Mouse (Mus musculus) ovary, postnatal 10 days (tissue): ENCODE measurements around the gene Eppin.
A peak's percentile ranks its signal among the peaks of the same experiment; 100 is the strongest.
"Not testable (repeated sequence)": the region's sequence is repeated elsewhere in the genome, so short reads cannot be mapped to it uniquely, and the experiment has no call there.

Experiments
- DNase-seq: peaks from one replicate; pipeline ENCODE4 v3.0.0; 2022; ENCODE audit warnings: low spot score

The Eppin gene

GRCm38 (mm10) chr2:164593494-164593893 lies at the start of gene Eppin:
Eppin (minus strand) TSS chr2:164593594.
- no peak for DNase-seq

- DNase-seq, result no peak
Measured at GRCm38 (mm10) chr2:164641881-164642673, 48.7 kb upstream of the Eppin start.

- no peak for DNase-seq
Measured at GRCm38 (mm10) chr2:164641129-164641528, 47.7 kb upstream of the Eppin start.

- no peak for DNase-seq
Measured at GRCm38 (mm10) chr2:164638696-164639095, 45.3 kb upstream of the Eppin start, which contains the start of gene Wfdc16. Wfdc16 (minus strand) TSS chr2:164638796.

GRCm38 (mm10) chr2:164635266-164635665 lies 41.9 kb upstream of the Eppin start:
- DNase-seq, result no peak

GRCm38 (mm10) chr2:164621775-164622174 lies 28.4 kb upstream of the Eppin start:
- DNase-seq, result no peak

- DNase-seq, result no peak
Measured at GRCm38 (mm10) chr2:164619050-164619449, 25.7 kb upstream of the Eppin start.

- no peak for DNase-seq
Measured at GRCm38 (mm10) chr2:164615386-164615785, 22.0 kb upstream of the Eppin start.

GRCm38 (mm10) chr2:164613471-164613870 lies 20.1 kb upstream of the Eppin start, which contains the start of the genes Wfdc6b and Wfdc8:
Wfdc6b (plus strand) TSS chr2:164613522.
Wfdc8 (minus strand) TSS chr2:164613626.
- peak; percentile 23 for DNase-seq

- DNase-seq, result no peak
Measured at GRCm38 (mm10) chr2:164608781-164609180, 15.4 kb upstream of the Eppin start.

GRCm38 (mm10) chr2:164604411-164604810 lies 11.0 kb upstream of the Eppin start:
- DNase-seq, result no peak

- DNase-seq, result no peak
Measured at GRCm38 (mm10) chr2:164603482-164603881, 10.1 kb upstream of the Eppin start.

- DNase-seq, result no peak
Measured at GRCm38 (mm10) chr2:164600179-164600578, 6.8 kb upstream of the Eppin start.

GRCm38 (mm10) chr2:164592014-164592413 lies 1.4 kb downstream of the Eppin start:
- DNase-seq, result no peak

- DNase-seq, result not testable (repeated sequence)
Measured at GRCm38 (mm10) chr2:164585025-164585725, 8.2 kb downstream of the Eppin start, which contains the start of gene Wfdc6a. Wfdc6a (minus strand) TSS chr2:164585447.

GRCm38 (mm10) chr2:164573359-164573758 lies 20.0 kb downstream of the Eppin start, which contains the start of gene Spint3:
Spint3 (minus strand) TSS chr2:164573459.
- DNase-seq, result not testable (repeated sequence)

- no peak for DNase-seq
Measured at GRCm38 (mm10) chr2:164567460-164567859, 25.9 kb downstream of the Eppin start.

GRCm38 (mm10) chr2:164566997-164567396 lies 26.4 kb downstream of the Eppin start:
- DNase-seq, result no peak

- no peak for DNase-seq
Measured at GRCm38 (mm10) chr2:164564346-164564745, 29.0 kb downstream of the Eppin start.

- DNase-seq, result peak; percentile 29
Measured at GRCm38 (mm10) chr2:164563339-164564038, 29.9 kb downstream of the Eppin start.

- no peak for DNase-seq
Measured at GRCm38 (mm10) chr2:164562391-164563188, 30.8 kb downstream of the Eppin start, which contains the start of gene Wfdc2. Wfdc2 (plus strand) TSS chr2:164562413.
